Comparison of ENCODE assay signal across 25 mouse cellular contexts in genomic region chr14:34220426-34220825, GRCm38 (mm10). TPM values are rescaled to one million over a fixed set of nuclear protein-coding genes. Genes with fewer than 3 reads are reported as not detected.
DNase-seq lines count a peak whose midpoint lies in the region; ATAC-seq and TF ChIP-seq lines count a peak whose summit lies in the region.
"Had no signal": no experiment of that assay in that cellular context is flagged by ENCODE, and none has a peak within 500 bp of the region (broad histone marks: within the 10 kb centered on the region; RNA-seq: fewer than 3 reads in every experiment).

No protein-coding gene starts in this region.

- DNase-seq in adrenal gland, postnatal 10 days = peak; percentile 38
- DNase-seq in adrenal gland, adult 8-10 months = no peak
- DNase-seq in intestine, embryonic 14.5 days (ENCODE audit: low spot score) = no peak
- DNase-seq in lung, postnatal 25 days (ENCODE audit: low spot score) = no peak
- DNase-seq in forebrain, embryonic 10.5 days (ENCODE audit: extremely low spot score, low spot score) = no peak
- DNase-seq: adrenal gland, adult 2 months; cerebellum, adult 11-12 months; cerebellum, postnatal 36 days; heart, adult 11 months; heart, postnatal 36 days; kidney, adult 9 months; layer of hippocampus, postnatal 36 days; spleen, adult 18-20 months had no signal

- H3K27ac ChIP-seq in intestine, embryonic 14.5 days (ENCODE audit: low read depth) = no peak overlapping the region
- no peak overlapping the region for H3K27ac ChIP-seq in intestine, embryonic 16.5 days (ENCODE audit: low read length)
- H3K27ac ChIP-seq in lung, embryonic 16.5 days (ENCODE audit: low read length) = no peak overlapping the region
- H3K27ac ChIP-seq in intestine, postnatal 0 days (ENCODE audit: low read depth, low read length) = no peak overlapping the region
- H3K27ac ChIP-seq in forebrain, embryonic 10.5 days = no peak overlapping the region
- H3K27ac ChIP-seq: hindbrain, postnatal 0 days; liver, embryonic 15.5 days; stomach, embryonic 15.5 days had no signal

- H3K4me3 ChIP-seq in intestine, embryonic 14.5 days (ENCODE audit: low read depth, low read length) = no peak overlapping the region
- no peak overlapping the region for H3K4me3 ChIP-seq in intestine, embryonic 16.5 days (ENCODE audit: low read length)
- no peak overlapping the region for H3K4me3 ChIP-seq in lung, embryonic 16.5 days (ENCODE audit: low read length)
- no peak overlapping the region for H3K4me3 ChIP-seq in intestine, postnatal 0 days (ENCODE audit: low read depth, low read length)
- H3K4me3 ChIP-seq in forebrain, embryonic 10.5 days = no peak overlapping the region

- H3K4me1 ChIP-seq in intestine, embryonic 14.5 days (replicated peaks; ENCODE audit: control insufficient read depth, insufficient read depth, low read length) = peaks cover 7% of the 10 kb centered on the region
- H3K4me1 ChIP-seq in intestine, embryonic 16.5 days (ENCODE audit: control insufficient read depth, insufficient read depth, low read length) = peaks cover 6% of the 10 kb centered on the region; the same call in 1 of the 2 replicates
- peaks cover 10% of the 10 kb centered on the region; the same call in 1 of the 2 replicates for H3K4me1 ChIP-seq in lung, embryonic 16.5 days (replicated peaks; ENCODE audit: control insufficient read depth, insufficient read depth, low read length)
- no peaks in the 10 kb centered on the region for H3K4me1 ChIP-seq in intestine, postnatal 0 days (replicated peaks; ENCODE audit: control insufficient read depth, insufficient read depth, low read length)
- peaks cover 7% of the 10 kb centered on the region for H3K4me1 ChIP-seq in forebrain, embryonic 10.5 days
- H3K4me1 ChIP-seq: liver, embryonic 15.5 days had no signal

- WGBS in intestine, embryonic 14.5 days = 67% methylated on average over 5 of the region's 5 CpGs
- WGBS in intestine, embryonic 16.5 days = 69% methylated on average over 5 of the region's 5 CpGs
- WGBS in lung, embryonic 16.5 days = 69% methylated on average over 5 of the region's 5 CpGs
- 70% methylated on average over 5 of the region's 5 CpGs for WGBS in intestine, postnatal 0 days
- 80% methylated on average over 5 of the region's 5 CpGs for WGBS in forebrain, embryonic 10.5 days

- H3K27me3 ChIP-seq in intestine, embryonic 14.5 days (replicated peaks; ENCODE audit: control insufficient read depth, insufficient read depth, low read length) = peaks cover 24% of the 10 kb centered on the region
- H3K27me3 ChIP-seq in intestine, embryonic 16.5 days (replicated peaks; ENCODE audit: control insufficient read depth, insufficient read depth, low read length) = peaks cover 23% of the 10 kb centered on the region; the same call in 1 of the 2 replicates
- peaks cover 19% of the 10 kb centered on the region for H3K27me3 ChIP-seq in lung, embryonic 16.5 days (ENCODE audit: control insufficient read depth, insufficient read depth, low read depth, low read length)
- H3K27me3 ChIP-seq in intestine, postnatal 0 days (replicated peaks; ENCODE audit: control insufficient read depth, insufficient read depth, low read length) = peaks cover 24% of the 10 kb centered on the region; the same call in 1 of the 2 replicates
- H3K27me3 ChIP-seq in forebrain, embryonic 10.5 days (ENCODE audit: poor library complexity, severe bottlenecking) = peaks cover 45% of the 10 kb centered on the region

- peak overlapping the region; percentile 47; the same call in 1 of the 2 replicates for H3K4me2 ChIP-seq in intestine, embryonic 14.5 days (ENCODE audit: low read length)
- H3K4me2 ChIP-seq in intestine, embryonic 16.5 days (ENCODE audit: low read depth, low read length) = no peak overlapping the region; the same call in 1 of the 2 replicates
- peak overlapping the region; percentile 64; the same call in 1 of the 2 replicates for H3K4me2 ChIP-seq in lung, embryonic 16.5 days (ENCODE audit: low read depth, low read length)
- H3K4me2 ChIP-seq in intestine, postnatal 0 days (replicated peaks; ENCODE audit: low read depth) = peak overlapping the region; percentile 57; the same call in 1 of the 2 replicates

- H3K9me3 ChIP-seq in intestine, embryonic 14.5 days (ENCODE audit: control insufficient read depth, low read length) = no peaks in the 10 kb centered on the region
- no peaks in the 10 kb centered on the region for H3K9me3 ChIP-seq in intestine, embryonic 16.5 days (ENCODE audit: control insufficient read depth, low read length)
- no peaks in the 10 kb centered on the region for H3K9me3 ChIP-seq in lung, embryonic 16.5 days (ENCODE audit: control insufficient read depth, low read length)
- H3K9me3 ChIP-seq in intestine, postnatal 0 days (ENCODE audit: control insufficient read depth) = no peaks in the 10 kb centered on the region
- no peaks in the 10 kb centered on the region for H3K9me3 ChIP-seq in forebrain, embryonic 10.5 days
- H3K9me3 ChIP-seq: liver, embryonic 15.5 days; stomach, embryonic 15.5 days had no signal

- H3K9ac ChIP-seq in intestine, embryonic 14.5 days (ENCODE audit: low read length) = no peak overlapping the region
- H3K9ac ChIP-seq in intestine, embryonic 16.5 days (ENCODE audit: low read depth, low read length) = no peak overlapping the region
- no peak overlapping the region for H3K9ac ChIP-seq in lung, embryonic 16.5 days (ENCODE audit: low read length)
- H3K9ac ChIP-seq in intestine, postnatal 0 days (ENCODE audit: low read depth, low read length) = no peak overlapping the region
- H3K9ac ChIP-seq: liver, embryonic 15.5 days had no signal

- no peak for TF ChIP-seq CTCF in intestine, postnatal 0 days (IDR thresholded peaks at IDR 0.05; ENCODE audit: low read depth)

- H3K36me3 ChIP-seq in intestine, embryonic 14.5 days (ENCODE audit: control insufficient read depth, insufficient read depth, low read length) = no peaks in the 10 kb centered on the region
- H3K36me3 ChIP-seq in intestine, embryonic 16.5 days (ENCODE audit: control insufficient read depth, insufficient read depth, low read length) = no peaks in the 10 kb centered on the region
- H3K36me3 ChIP-seq in lung, embryonic 16.5 days (ENCODE audit: control insufficient read depth, insufficient read depth, low read length) = no peaks in the 10 kb centered on the region
- no peaks in the 10 kb centered on the region for H3K36me3 ChIP-seq in intestine, postnatal 0 days (ENCODE audit: control insufficient read depth, insufficient read depth)
- no peaks in the 10 kb centered on the region for H3K36me3 ChIP-seq in forebrain, embryonic 10.5 days (replicated peaks)
- H3K36me3 ChIP-seq: liver, embryonic 15.5 days; stomach, embryonic 15.5 days had no signal

- ATAC-seq in intestine, embryonic 14.5 days (replicated peaks; ENCODE audit: low FRiP score, low TSS enrichment, low read depth) = no peak
- ATAC-seq in intestine, embryonic 16.5 days = no peak
- no peak for ATAC-seq in lung, embryonic 16.5 days (ENCODE audit: low read depth)
- no peak for ATAC-seq in intestine, postnatal 0 days
- ATAC-seq: CD4-positive, CD25-positive, alpha-beta regulatory T cell, adult 4 months; forebrain, embryonic 16.5 days; hindbrain, postnatal 0 days; midbrain, embryonic 16.5 days had no signal

RNA-seq across cellular contexts. Expression of gene Syt15, which starts 1.0 kb away (rescaled TPM):
- 1 to 10 TPM; 1.3 to 1.4 TPM for total RNA-seq in adrenal gland, postnatal 10 days (2021)
- total RNA-seq in adrenal gland, adult 8-10 months (2022) = under 1 TPM; 0.15 to 0.38 (median 0.30) TPM
- polyA plus RNA-seq in intestine, embryonic 14.5 days (2014; fragmentation: Nextera tagmentation; extraction: Ambion mirVana) = 0.54 and 0.60 TPM in 2 replicates
- 0.86 and 1.2 TPM in 2 replicates for polyA plus RNA-seq in intestine, embryonic 16.5 days (2015; fragmentation: Nextera tagmentation; extraction: Ambion mirVana)
- 0.87 and 1.0 TPM in 2 replicates for polyA plus RNA-seq in lung, embryonic 16.5 days (2015; fragmentation: Nextera tagmentation; extraction: Ambion mirVana)
- 1.0 and 1.2 TPM in 2 replicates for polyA plus RNA-seq in intestine, postnatal 0 days (2015; fragmentation: Nextera tagmentation; extraction: Ambion mirVana)
- 0.06 and 0.10 TPM in 2 replicates for polyA plus RNA-seq in forebrain, embryonic 10.5 days (2016; fragmentation: Nextera tagmentation; extraction: Ambion mirVana)
- total RNA-seq: megakaryocyte progenitor cell, adult 5-6 weeks; MEL had no signal
- polyA plus RNA-seq: embryonic facial prominence, embryonic 11.5 days had no signal

RNA-seq across cellular contexts. Expression of gene Gprin2, which starts 19.0 kb away (rescaled TPM):
- 1 to 10 TPM in 1 of 2 experiments, under 1 TPM in 1; 0.36 to 1.4 TPM for total RNA-seq in adrenal gland, postnatal 10 days (2021)
- 1 to 10 TPM; 3.6 to 7.1 (median 4.7) TPM for total RNA-seq in adrenal gland, adult 8-10 months (2022)
- polyA plus RNA-seq in intestine, embryonic 14.5 days (2014; fragmentation: Nextera tagmentation; extraction: Ambion mirVana) = 0.39 TPM in 2 replicates
- polyA plus RNA-seq in intestine, embryonic 16.5 days (2015; fragmentation: Nextera tagmentation; extraction: Ambion mirVana) = 0.26 and 0.27 TPM in 2 replicates
- 0.21 and 0.30 TPM in 2 replicates for polyA plus RNA-seq in lung, embryonic 16.5 days (2015; fragmentation: Nextera tagmentation; extraction: Ambion mirVana)
- polyA plus RNA-seq in intestine, postnatal 0 days (2015; fragmentation: Nextera tagmentation; extraction: Ambion mirVana) = 0.13 and 0.17 TPM in 2 replicates
- 0.32 and 0.33 TPM in 2 replicates for polyA plus RNA-seq in forebrain, embryonic 10.5 days (2016; fragmentation: Nextera tagmentation; extraction: Ambion mirVana)
- total RNA-seq: megakaryocyte progenitor cell, adult 5-6 weeks had no signal
